Mouse (Mus musculus): ENCODE measurements at regions not wholly inside any gene's neighbourhood (a gene's known extent, or its start where the extent isn't known, plus 50 kb on each side); places are given as distances from the start of the nearest gene placed in this dataset.

GRCm38 (mm10) chr19:56669468-56669867, 52.5 kb upstream of the Adrb1 start:
- H3K4me3 ChIP-seq (ENCODE audit: insufficient read depth, low read length) = no peak overlapping the region

More at GRCm38 (mm10) chr19:56669468-56669867, 52.5 kb upstream of the Adrb1 start:
- H3K27ac ChIP-seq (ENCODE audit: insufficient read depth, low read length) = no peak overlapping the region
- TF ChIP-seq POLR2A (IDR thresholded peaks at IDR 0.05; ENCODE audit: low read depth, low read length) (no peak), CTCF (IDR thresholded peaks at IDR 0.05; ENCODE audit: borderline replicate concordance, insufficient read depth, low read length) (no peak)
- H3K4me1 ChIP-seq (ENCODE audit: control insufficient read depth, insufficient read depth, low read length) = no peaks in the 10 kb centered on the region; the same call in 1 of the 2 replicates

Measured in embryonic fibroblast, embryonic 13.5 days (primary cell).